Mouse (Mus musculus): ENCODE results near the gene Bcat1.

DNA sequence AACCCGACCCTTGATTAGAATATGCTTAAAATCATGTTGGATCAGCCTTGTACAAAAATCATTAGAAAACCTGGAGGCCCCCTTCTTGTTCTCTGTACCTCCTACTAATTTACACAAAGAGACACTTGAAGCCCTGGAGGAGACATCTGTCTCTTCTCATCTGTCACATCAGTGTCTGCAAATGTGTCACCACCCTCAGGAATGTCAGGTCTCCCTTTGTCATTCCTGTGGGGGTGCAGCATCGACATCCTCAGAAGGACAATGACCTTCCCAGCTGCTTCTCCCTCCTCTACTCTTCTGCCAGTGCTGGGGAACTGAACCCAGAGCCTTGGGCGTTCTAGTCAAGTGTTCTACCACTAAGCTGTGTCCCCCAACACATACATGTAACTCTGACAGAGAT lies 83.9 kb downstream of the Bcat1 start:
- TF ChIP-seq GATA1 (IDR thresholded peaks at IDR 0.05; ENCODE audit: borderline replicate concordance, low read length) (no peak), CTCF (IDR thresholded peaks at IDR 0.05; ENCODE audit: low read depth, low read length) (no peak), TAL1 (conservative IDR thresholded peaks at IDR 0.05; ENCODE audit: low read depth, low read length) (no peak), POLR2AphosphoS5 (IDR thresholded peaks at IDR 0.05; ENCODE audit: insufficient replicate concordance, low read depth, low read length) (no peak), GATA2 (IDR thresholded peaks at IDR 0.05; ENCODE audit: borderline replicate concordance, low read depth, low read length) (no peak)

All from G1E (cell line).